Mouse (Mus musculus) cerebellum, adult 2 months (tissue): ENCODE measurements around the gene Plekhg3.

Experiments
- CTCF ChIP-seq: fragments of 200-500 bp; IDR thresholded peaks from 2 replicates; pipeline ENCODE4 v1.5.1; 2011; ENCODE audit warnings: low read depth, mild to moderate bottlenecking, control low read depth, low read length, moderate library complexity, borderline replicate concordance; ENCODE audit not compliant: insufficient read depth
- POLR2A ChIP-seq: fragments of 200-500 bp; IDR thresholded peaks from 2 replicates; pipeline ENCODE4 v1.6.1; 2011; ENCODE audit warnings: low read length, control low read depth, borderline replicate concordance; ENCODE audit not compliant: insufficient read depth

- no peak for TF ChIP-seq CTCF
- TF ChIP-seq POLR2A, result no peak
Measured at GRCm38 (mm10) chr12:76548082-76548423, 17.4 kb downstream of the Plekhg3 start.
